Mouse (Mus musculus) 3T3-L1 (cell line): ENCODE data around the gene Gmds.

Source experiments
- DNase-seq: peaks from one replicate; pipeline ENCODE4 v3.0.0-alpha.2; 2015; ENCODE audit warnings: low read depth, low spot score

Gene Gmds

DNA sequence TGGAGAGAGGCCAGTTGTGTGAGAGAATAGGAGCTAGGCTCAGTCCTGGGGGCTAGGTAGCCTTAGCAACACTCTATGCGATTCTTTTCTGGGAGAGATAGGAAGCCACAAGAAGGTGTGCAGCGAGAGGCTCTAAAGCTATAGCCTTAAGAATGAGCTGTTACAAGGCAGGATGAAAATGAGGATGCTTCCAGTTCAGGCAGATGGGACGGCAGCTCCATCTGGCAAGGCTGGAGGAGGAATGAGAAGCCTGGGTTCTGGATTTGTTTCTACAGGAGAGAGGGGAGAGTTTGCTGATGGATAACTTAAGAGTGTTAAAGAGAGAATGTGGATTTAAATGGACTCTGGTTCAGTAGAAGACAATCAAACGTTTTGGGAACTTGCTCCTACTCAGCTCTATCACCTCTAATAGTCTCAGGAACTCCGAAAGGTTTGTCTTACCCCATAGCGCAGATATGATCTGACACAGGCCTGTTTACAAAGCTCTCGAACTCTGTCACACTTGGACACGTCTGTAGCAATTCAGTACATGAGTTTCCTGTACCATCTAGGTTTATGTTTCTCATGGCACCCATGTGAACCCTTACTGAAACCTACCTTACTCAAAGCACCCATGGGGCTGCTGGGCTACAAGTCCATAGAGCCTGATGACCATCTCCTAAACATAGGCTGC, 459.6 kb downstream of the Gmds start:
- DNase-seq, result no peak

GRCm38 (mm10) chr13:31877061-31877460, 461.5 kb downstream of the Gmds start:
- peak; percentile 32 for DNase-seq

- DNase-seq, result no peak
Observed at GRCm38 (mm10) chr13:31874427-31874826, 464.1 kb downstream of the Gmds start.

GRCm38 (mm10) chr13:31873269-31873668, 465.3 kb downstream of the Gmds start:
- no peak for DNase-seq

DNA sequence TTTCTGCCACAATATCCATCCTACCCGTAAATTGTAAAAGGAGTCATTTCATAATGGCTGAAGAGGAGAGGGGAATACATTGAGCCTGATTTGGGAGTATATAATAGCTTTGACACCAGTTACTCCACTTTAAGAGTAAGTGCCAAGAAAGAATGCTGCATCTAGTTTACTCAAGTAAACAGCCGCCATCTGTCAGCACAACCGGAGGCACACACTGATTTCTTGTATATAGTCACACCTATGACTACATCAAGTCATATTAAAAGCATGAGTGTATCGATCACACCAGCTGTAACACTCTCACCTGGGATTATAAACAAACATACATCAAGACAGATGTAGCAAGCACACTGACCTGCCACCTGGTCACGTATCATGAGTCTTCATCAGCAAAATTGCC, 473.8 kb downstream of the Gmds start:
- DNase-seq, result no peak

DNA sequence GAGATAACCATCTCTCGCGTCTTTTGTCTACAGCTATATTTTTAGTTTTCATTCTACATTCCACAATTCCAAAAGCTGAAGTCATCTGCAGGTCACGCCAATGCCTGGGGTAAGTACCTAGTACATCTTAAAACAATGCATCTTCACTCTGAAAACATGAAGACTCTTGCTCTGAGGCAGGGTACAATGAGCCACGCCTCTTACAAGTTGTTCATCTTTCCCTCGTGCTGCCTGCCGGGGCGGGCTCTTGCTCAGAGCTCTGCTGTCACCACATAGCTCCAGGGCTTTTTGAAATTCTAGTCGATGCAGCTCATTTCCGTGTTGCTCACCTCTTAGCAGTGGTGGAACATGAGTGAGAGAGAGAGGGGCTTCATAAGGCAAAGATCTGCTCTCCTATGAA, 475.1 kb downstream of the Gmds start:
- DNase-seq, result peak; percentile 25

GRCm38 (mm10) chr13:31860200-31860599, 478.3 kb downstream of the Gmds start:
- DNase-seq, result no peak

DNA sequence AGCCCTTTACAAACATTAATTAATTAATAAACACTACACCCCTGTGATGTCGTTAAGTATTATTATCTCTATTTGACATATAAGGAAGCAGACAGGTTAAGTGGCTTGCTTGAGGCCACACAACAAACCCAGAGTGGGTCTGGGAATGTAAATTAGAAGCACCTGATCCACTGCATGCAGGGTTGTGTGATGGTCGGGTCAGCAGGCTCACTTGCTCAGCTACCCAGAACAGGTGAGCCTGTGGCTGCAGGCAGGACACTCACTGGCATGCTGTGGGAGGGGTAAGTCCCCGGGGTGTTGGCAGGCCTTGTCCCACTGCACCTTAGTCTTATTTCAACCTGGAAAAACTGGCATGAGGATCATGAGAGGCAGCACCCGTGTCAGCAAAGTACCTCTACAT, 484.5 kb downstream of the Gmds start:
- no peak for DNase-seq

- no peak for DNase-seq
Observed at GRCm38 (mm10) chr13:31853564-31853963, 485.0 kb downstream of the Gmds start.

DNA sequence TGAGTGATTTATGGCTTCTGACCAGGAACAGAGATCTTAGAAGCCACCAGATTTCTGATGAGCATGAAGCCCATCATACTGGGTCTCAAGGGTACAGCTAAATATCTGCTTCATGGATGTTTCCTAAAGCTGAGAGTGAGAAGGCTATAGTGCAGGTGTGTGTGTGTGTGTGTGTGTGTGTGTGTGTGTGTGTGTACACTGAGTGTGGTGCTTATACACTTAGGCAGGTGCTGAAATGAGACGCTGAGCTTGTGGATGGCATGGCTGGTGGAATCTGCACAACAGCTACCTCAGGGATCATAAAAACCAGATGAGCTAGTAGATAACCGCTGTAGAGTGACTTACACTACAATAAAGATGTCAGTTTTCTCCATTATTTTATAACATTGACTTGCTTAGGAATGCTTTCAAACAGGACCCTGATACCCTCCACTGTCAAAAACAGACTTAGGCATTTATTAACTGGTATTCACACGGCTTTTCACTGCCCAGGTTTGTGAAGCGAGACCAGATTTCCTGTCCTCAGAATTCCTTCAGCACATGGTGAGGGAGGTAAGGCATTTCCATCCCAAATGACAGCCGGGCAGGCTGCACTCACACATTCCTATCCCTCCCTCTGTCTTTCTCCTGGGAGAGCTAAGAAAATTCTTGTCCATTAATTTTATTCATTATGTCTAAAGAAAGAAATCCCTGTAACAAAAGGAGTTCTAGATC, 489.1 kb downstream of the Gmds start:
- no peak for DNase-seq

DNA sequence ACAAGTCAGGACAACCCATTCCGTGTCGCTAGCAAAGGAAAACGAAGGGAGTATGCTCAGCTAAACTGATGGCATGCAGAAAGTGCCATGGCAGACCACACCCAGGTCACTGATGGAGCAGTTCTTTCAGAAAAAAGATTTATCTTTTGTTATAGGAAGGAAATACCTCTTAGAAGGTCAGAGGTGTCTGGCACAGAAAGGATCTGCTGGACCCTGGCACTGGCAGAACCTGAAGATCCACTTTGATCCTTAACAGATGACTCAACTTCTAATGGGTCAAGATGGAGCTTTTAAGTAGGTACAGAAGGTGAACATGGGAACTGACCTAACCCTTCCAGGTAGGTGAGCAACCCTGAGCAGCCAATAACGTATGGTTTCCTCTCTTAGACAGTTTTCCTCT, 502.7 kb downstream of the Gmds start:
- no peak for DNase-seq

GRCm38 (mm10) chr13:31830332-31830731, 508.2 kb downstream of the Gmds start:
- no peak for DNase-seq

GRCm38 (mm10) chr13:31828446-31828845, 510.1 kb downstream of the Gmds start:
- no peak for DNase-seq

DNA sequence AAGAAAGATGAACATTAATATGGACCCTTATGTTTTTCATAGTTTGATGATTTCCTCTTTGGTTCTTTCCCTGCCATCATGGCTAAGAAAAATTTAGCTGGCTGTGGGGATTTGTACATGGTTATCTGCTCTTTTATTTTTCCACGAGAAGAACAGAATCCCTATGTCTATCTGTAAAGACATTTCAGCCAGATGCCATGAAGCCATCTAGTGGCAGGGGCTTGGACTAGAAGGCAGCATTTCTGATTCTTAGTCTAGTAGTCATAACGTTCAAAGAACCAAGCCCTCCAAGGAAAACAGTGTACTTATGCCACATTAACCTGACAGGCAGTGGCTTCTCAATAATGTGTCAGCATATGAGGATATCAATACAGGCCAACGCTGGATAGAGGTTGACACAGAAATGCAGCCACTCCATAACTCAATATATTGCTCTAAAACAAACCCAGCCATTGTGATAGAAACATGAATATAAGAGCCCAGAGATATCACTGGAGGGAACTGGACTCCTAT, 510.7 kb downstream of the Gmds start:
- DNase-seq, result no peak

DNA sequence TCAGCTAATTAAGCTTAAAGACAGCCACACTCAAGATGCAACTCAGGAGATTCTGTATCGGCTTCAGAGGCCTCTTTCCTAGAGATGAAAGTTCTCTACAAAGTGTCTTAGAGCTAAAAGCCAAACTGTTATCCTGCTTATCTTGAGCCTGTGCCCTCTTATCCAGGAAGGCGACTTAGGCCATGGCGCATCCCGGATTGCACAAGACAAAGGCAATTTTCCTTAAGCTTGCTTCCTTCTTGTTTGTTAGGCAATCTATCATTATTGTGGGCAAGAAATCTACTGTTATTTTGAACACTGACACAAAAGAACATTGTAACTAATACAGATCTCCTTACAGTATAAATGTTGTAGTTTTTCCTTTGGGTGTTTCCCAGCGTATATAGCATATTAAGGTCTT, 511.4 kb downstream of the Gmds start:
- DNase-seq, result no peak

DNA sequence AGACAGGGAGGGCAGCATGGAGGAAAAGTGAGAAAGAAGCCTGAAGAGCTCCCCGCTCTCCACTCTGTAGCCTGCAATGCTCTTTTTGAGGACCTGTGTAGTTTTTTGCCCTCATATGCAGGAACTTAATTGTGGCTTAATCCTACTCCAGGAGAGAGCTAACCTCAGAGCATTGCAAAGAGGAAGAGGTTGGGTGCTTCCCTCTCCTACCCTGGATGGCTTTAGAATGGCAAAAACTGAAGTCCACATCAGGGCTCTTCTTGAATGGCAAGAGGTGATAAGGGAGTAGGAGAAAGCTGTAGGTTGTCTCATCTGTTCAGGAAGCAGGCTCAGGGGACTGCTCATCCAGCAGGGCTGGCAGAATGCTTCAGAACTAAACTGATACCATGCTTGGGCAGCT, 513.4 kb downstream of the Gmds start:
- no peak for DNase-seq

GRCm38 (mm10) chr13:31823316-31823715, 515.2 kb downstream of the Gmds start:
- no peak for DNase-seq

GRCm38 (mm10) chr13:31821050-31821449, 517.5 kb downstream of the Gmds start:
- DNase-seq, result no peak

DNA sequence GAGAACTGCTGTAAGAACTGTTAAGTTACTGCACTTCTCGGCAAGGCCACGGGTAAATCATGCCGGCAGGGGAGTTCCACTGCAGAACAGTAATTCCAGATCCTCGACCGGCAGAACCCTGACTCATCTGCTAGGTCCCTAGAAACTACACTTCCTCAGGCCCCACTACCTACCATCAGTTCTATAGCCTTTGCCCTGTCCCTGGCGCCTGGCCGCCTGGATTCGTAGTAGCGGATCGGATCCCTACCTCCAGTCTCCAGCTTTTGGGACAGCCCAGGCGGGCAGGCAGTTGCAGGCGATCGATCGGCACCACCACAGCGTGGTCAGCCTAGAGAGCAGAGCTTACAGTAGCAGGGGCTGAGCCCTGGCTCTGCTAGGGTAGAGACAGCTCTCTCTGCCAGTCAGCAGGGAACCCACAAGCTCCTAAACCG, 517.9 kb downstream of the Gmds start:
- DNase-seq, result peak; percentile 60

- no peak for DNase-seq
Observed at GRCm38 (mm10) chr13:31819664-31820405, 518.7 kb downstream of the Gmds start.

DNA sequence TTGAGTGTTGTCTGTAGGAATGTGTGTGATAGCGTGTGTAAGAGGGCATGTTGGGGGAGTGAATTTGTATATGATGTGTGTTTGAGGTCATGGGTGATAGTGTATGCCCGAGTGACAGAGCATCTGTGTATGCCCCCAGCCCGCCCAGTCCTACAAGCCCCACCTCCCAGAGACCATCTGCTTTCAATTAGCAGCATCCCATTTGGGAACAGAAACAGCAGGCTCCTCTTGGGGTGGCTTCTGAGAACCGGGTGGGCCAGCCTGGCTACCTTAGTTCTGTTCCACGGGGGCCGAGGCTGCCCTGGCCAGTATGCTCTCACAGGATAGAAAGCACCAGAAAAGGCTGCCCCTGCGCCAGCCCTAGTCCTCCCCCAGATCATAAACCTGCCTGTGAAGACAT, 520.2 kb downstream of the Gmds start:
- DNase-seq, result no peak

- DNase-seq, result no peak
Observed at GRCm38 (mm10) chr13:31815383-31816003, 523.0 kb downstream of the Gmds start.
